Mouse (Mus musculus): ENCODE measurements at regions not wholly inside any gene's neighbourhood (a gene's known extent, or its start where the extent isn't known, plus 50 kb on each side); places are given as distances from the start of the nearest gene placed in this dataset.
A peak's percentile ranks its signal among the peaks of the same experiment; 100 is the strongest.

- DNase-seq = peak; percentile 75 to 80
These were observed 183.6 kb upstream of the Foxn2 start for GRCm38 (mm10) chr17:88256599-88257544.

- DNase-seq = peak in 1 of 2 experiments; percentile 13
These were observed 182.1 kb upstream of the Foxn2 start for GRCm38 (mm10) chr17:88258361-88258796.

- no peak for DNase-seq
These were observed 180.3 kb upstream of the Foxn2 start for GRCm38 (mm10) chr17:88260176-88260575.

- DNase-seq = no peak
These were observed 179.7 kb upstream of the Foxn2 start for GRCm38 (mm10) chr17:88260826-88261225.

GRCm38 (mm10) chr17:88261556-88261955 lies 179.0 kb upstream of the Foxn2 start:
- no peak for DNase-seq

- DNase-seq = peak; percentile 21 to 31
These were observed 178.0 kb upstream of the Foxn2 start for GRCm38 (mm10) chr17:88262326-88263187.

GRCm38 (mm10) chr17:88265291-88265690 lies 175.2 kb upstream of the Foxn2 start:
- DNase-seq = no peak

- no peak for DNase-seq
These were observed 172.3 kb upstream of the Foxn2 start for GRCm38 (mm10) chr17:88268216-88268615.

GRCm38 (mm10) chr17:88268802-88269201 lies 171.7 kb upstream of the Foxn2 start:
- no peak for DNase-seq

GRCm38 (mm10) chr17:88270896-88271295 lies 169.6 kb upstream of the Foxn2 start:
- DNase-seq = no peak

GRCm38 (mm10) chr17:88272161-88272560 lies 168.3 kb upstream of the Foxn2 start:
- DNase-seq = no peak

- DNase-seq = no peak
These were observed 167.0 kb upstream of the Foxn2 start for GRCm38 (mm10) chr17:88273520-88273919.

GRCm38 (mm10) chr17:88274003-88274698 lies 166.4 kb upstream of the Foxn2 start:
- DNase-seq = no peak

GRCm38 (mm10) chr17:88274720-88275433 lies 165.6 kb upstream of the Foxn2 start:
- DNase-seq = no peak

GRCm38 (mm10) chr17:88279656-88280055 lies 160.9 kb upstream of the Foxn2 start:
- DNase-seq = no peak

GRCm38 (mm10) chr17:88282711-88283110 lies 157.8 kb upstream of the Foxn2 start:
- DNase-seq = no peak

- no peak for DNase-seq
These were observed 156.0 kb upstream of the Foxn2 start for GRCm38 (mm10) chr17:88284477-88284876.

- no peak for DNase-seq
These were observed 152.7 kb upstream of the Foxn2 start for GRCm38 (mm10) chr17:88287861-88288260.

GRCm38 (mm10) chr17:88297520-88297919 lies 143.0 kb upstream of the Foxn2 start:
- peak in 1 of 2 experiments; percentile 25 for DNase-seq

GRCm38 (mm10) chr17:88303991-88304390 lies 136.5 kb upstream of the Foxn2 start:
- DNase-seq = peak; percentile 43 to 51

- no peak for DNase-seq
These were observed 135.3 kb upstream of the Foxn2 start for GRCm38 (mm10) chr17:88305165-88305564.

- DNase-seq = no peak
These were observed 134.2 kb upstream of the Foxn2 start for GRCm38 (mm10) chr17:88306325-88306724.

All from cerebellum, adult 18-20 months (tissue).